Mouse (Mus musculus): ENCODE results near the gene Emc10. TPM values are rescaled to one million over a fixed set of nuclear protein-coding genes. Genes with fewer than 3 reads are reported as not detected.

Gene Emc10
- polyA plus RNA-seq, 2 experiments = 151 to 182 TPM

DNA sequence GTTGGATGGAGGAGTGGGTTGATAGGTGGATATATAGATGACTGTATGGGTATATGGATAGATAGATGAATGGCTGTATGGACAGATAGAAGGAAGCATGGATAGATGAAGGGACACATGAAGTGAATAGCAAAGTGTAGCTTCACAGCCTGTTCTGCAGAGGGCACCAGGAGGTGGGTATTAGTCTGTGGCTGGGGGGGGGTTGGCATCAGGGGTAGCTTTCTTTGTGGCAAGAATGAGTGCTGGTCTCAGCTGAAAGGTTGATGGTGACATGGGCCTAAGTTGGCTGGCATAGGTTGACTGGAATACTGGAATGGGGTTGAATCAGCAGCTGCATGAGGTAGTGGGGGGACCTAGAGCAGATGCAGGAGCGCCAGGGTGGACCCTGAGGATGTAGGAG, 55.1 kb downstream of the Emc10 start:
- H3K4me1 ChIP-seq (ENCODE audit: control insufficient read depth, insufficient read depth, low read length) = peaks cover 5% of the 10 kb centered on the region; the same call in 1 of the 2 replicates
- H3K27ac ChIP-seq (replicated peaks; ENCODE audit: low read depth, low read length) = no peak overlapping the region
- no peak overlapping the region for H3K9ac ChIP-seq (ENCODE audit: low read depth, low read length, severe bottlenecking)
- no peak overlapping the region for H3K4me2 ChIP-seq (replicated peaks; ENCODE audit: low read depth, low read length, severe bottlenecking)
- no peaks in the 10 kb centered on the region for H3K9me3 ChIP-seq (ENCODE audit: control insufficient read depth, low read length)
- no peak for TF ChIP-seq POLR2A (IDR thresholded peaks at IDR 0.05; ENCODE audit: borderline replicate concordance, extremely low read depth, insufficient read depth, insufficient read length)
- H3K36me3 ChIP-seq (ENCODE audit: control insufficient read depth, insufficient read depth, low read length) = no peaks in the 10 kb centered on the region
- DNase-seq (ENCODE audit: low spot score) (no peak), ATAC-seq (ENCODE audit: low FRiP score, low read depth) (no peak)
- H3K27me3 ChIP-seq (ENCODE audit: control insufficient read depth, insufficient read depth, low read length) = peaks cover 60% of the 10 kb centered on the region
- peak overlapping the region; percentile 28; the same call in 1 of the 2 replicates for H3K4me3 ChIP-seq (replicated peaks; ENCODE audit: low read length)
- 0% methylated on average over 1 of the region's 1 CpGs for WGBS

DNA sequence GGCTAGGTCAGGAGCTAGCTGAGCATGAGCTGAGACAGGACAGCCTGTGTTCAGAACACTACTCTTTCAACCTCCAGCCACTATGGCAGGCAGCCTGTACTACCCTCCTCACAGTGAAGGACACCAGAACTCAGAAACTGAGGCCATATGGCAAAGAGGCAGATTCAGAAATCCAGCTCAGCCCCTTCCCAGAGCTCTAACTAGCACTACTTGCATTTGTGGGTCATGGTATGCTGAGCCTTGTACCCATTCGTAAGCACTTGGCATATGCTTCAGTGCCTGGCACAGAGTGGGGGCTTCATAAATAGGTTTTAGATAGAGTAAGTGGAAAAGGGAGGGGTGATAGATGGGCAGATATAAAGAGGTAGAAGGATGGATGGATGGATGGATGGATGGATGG, 55.9 kb downstream of the Emc10 start:
- Histone ChIP-seq H3K4me3 (replicated peaks; ENCODE audit: low read length) (no peak overlapping the region), H3K27ac (replicated peaks; ENCODE audit: low read depth, low read length) (no peak overlapping the region)
- no peak for ATAC-seq (ENCODE audit: low FRiP score, low read depth)

More for the DNA sequence above, 55.9 kb downstream of the Emc10 start:
- Histone ChIP-seq H3K4me2 (replicated peaks; ENCODE audit: low read depth, low read length, severe bottlenecking) (no peak overlapping the region), H3K36me3 (ENCODE audit: control insufficient read depth, insufficient read depth, low read length) (no peaks in the 10 kb centered on the region), H3K9ac (ENCODE audit: low read depth, low read length, severe bottlenecking) (no peak overlapping the region), H3K4me1 (ENCODE audit: control insufficient read depth, insufficient read depth, low read length) (peaks cover 5% of the 10 kb centered on the region; the same call in 1 of the 2 replicates), H3K9me3 (ENCODE audit: control insufficient read depth, low read length) (no peaks in the 10 kb centered on the region), H3K27me3 (ENCODE audit: control insufficient read depth, insufficient read depth, low read length) (peaks cover 53% of the 10 kb centered on the region)
- no peak for DNase-seq (ENCODE audit: low spot score)
- no peak for TF ChIP-seq POLR2A (IDR thresholded peaks at IDR 0.05; ENCODE audit: borderline replicate concordance, extremely low read depth, insufficient read depth, insufficient read length)
- 87% methylated on average over 1 of the region's 1 CpGs for WGBS

Small RNA genes within 50 kb of the gene (microRNA-seq; reads per million reads assigned to microRNA genes)
- gene Mir7052 (not detected), gene Mir7053 (not detected)

Other genes with a start within 250 kb of the Emc10 start
- gene 1700028J19Rik, start 249.8 kb downstream of the Emc10 start, polyA plus RNA-seq (2012; rRNA removed) = 1.3 and 1.4 TPM in 2 replicates
- 0.53 and 1.3 TPM in 2 replicates for gene 1700028J19Rik, start 249.8 kb downstream of the Emc10 start, polyA plus RNA-seq (2014; fragmentation: Nextera tagmentation; extraction: Ambion mirVana)
- gene 2410002F23Rik, start 249.8 kb downstream of the Emc10 start, polyA plus RNA-seq (2012; rRNA removed) = 315 and 368 TPM in 2 replicates
- 163 and 170 TPM in 2 replicates for gene 2410002F23Rik, start 249.8 kb downstream of the Emc10 start, polyA plus RNA-seq (2014; fragmentation: Nextera tagmentation; extraction: Ambion mirVana)
- 0.09 and 0.25 TPM in 2 replicates for gene Acp4, start 239.2 kb downstream of the Emc10 start, polyA plus RNA-seq (2012; rRNA removed)
- gene Acp4, start 239.2 kb downstream of the Emc10 start, polyA plus RNA-seq (2014; fragmentation: Nextera tagmentation; extraction: Ambion mirVana) = 0.11 and 0.25 TPM in 2 replicates
- gene Gm15517, start 235.1 kb downstream of the Emc10 start, polyA plus RNA-seq (2012; rRNA removed) = not detected in 2 replicates
- gene Gm15517, start 235.1 kb downstream of the Emc10 start, polyA plus RNA-seq (2014; fragmentation: Nextera tagmentation; extraction: Ambion mirVana) = not detected in 2 replicates
- gene Clec11a, start 189.6 kb downstream of the Emc10 start, polyA plus RNA-seq (2012; rRNA removed) = 21.2 and 22.8 TPM in 2 replicates
- gene Clec11a, start 189.6 kb downstream of the Emc10 start, polyA plus RNA-seq (2014; fragmentation: Nextera tagmentation; extraction: Ambion mirVana) = 12.4 and 15.5 TPM in 2 replicates
- 13.6 and 18.2 TPM in 2 replicates for gene Shank1, start 186.3 kb downstream of the Emc10 start, polyA plus RNA-seq (2012; rRNA removed)
- gene Shank1, start 186.3 kb downstream of the Emc10 start, polyA plus RNA-seq (2014; fragmentation: Nextera tagmentation; extraction: Ambion mirVana) = 4.0 and 4.3 TPM in 2 replicates
- gene Syt3, start 112.4 kb downstream of the Emc10 start, polyA plus RNA-seq (2012; rRNA removed) = 3.3 and 3.8 TPM in 2 replicates
- gene Syt3, start 112.4 kb downstream of the Emc10 start, polyA plus RNA-seq (2014; fragmentation: Nextera tagmentation; extraction: Ambion mirVana) = 2.2 and 4.6 TPM in 2 replicates
- 2.1 and 2.7 TPM in 2 replicates for gene 1700008O03Rik, start 110.7 kb downstream of the Emc10 start, polyA plus RNA-seq (2012; rRNA removed)
- 0.67 and 0.73 TPM in 2 replicates for gene 1700008O03Rik, start 110.7 kb downstream of the Emc10 start, polyA plus RNA-seq (2014; fragmentation: Nextera tagmentation; extraction: Ambion mirVana)
- gene Lrrc4b, start 67.5 kb downstream of the Emc10 start, polyA plus RNA-seq (2012; rRNA removed) = 15.3 and 23.0 TPM in 2 replicates
- 1.6 and 1.8 TPM in 2 replicates for gene Lrrc4b, start 67.5 kb downstream of the Emc10 start, polyA plus RNA-seq (2014; fragmentation: Nextera tagmentation; extraction: Ambion mirVana)
- gene Aspdh, start 31.1 kb downstream of the Emc10 start, polyA plus RNA-seq (2012; rRNA removed) = 1.8 and 3.1 TPM in 2 replicates
- gene Aspdh, start 31.1 kb downstream of the Emc10 start, polyA plus RNA-seq (2014; fragmentation: Nextera tagmentation; extraction: Ambion mirVana) = 0.37 and 0.58 TPM in 2 replicates
- gene Josd2, start 28.5 kb downstream of the Emc10 start, polyA plus RNA-seq (2012; rRNA removed) = 167 and 215 TPM in 2 replicates
- gene Josd2, start 28.5 kb downstream of the Emc10 start, polyA plus RNA-seq (2014; fragmentation: Nextera tagmentation; extraction: Ambion mirVana) = 78.9 and 81.5 TPM in 2 replicates
- 19.8 and 21.5 TPM in 2 replicates for gene Fam71e1, start 52 bp upstream of the Emc10 start, polyA plus RNA-seq (2012; rRNA removed)
- 12.2 and 13.6 TPM in 2 replicates for gene Fam71e1, start 52 bp upstream of the Emc10 start, polyA plus RNA-seq (2014; fragmentation: Nextera tagmentation; extraction: Ambion mirVana)
- 0.03 TPM in 2 replicates for gene Mybpc2, start 28.1 kb upstream of the Emc10 start, polyA plus RNA-seq (2012; rRNA removed)
- gene Mybpc2, start 28.1 kb upstream of the Emc10 start, polyA plus RNA-seq (2014; fragmentation: Nextera tagmentation; extraction: Ambion mirVana) = 0.06 and 0.15 TPM in 2 replicates
- gene Spib, start 35.5 kb upstream of the Emc10 start, polyA plus RNA-seq (2012; rRNA removed) = 1.1 and 1.5 TPM in 2 replicates
- 0.43 and 0.59 TPM in 2 replicates for gene Spib, start 35.5 kb upstream of the Emc10 start, polyA plus RNA-seq (2014; fragmentation: Nextera tagmentation; extraction: Ambion mirVana)
- gene Pold1, start 52.3 kb upstream of the Emc10 start, polyA plus RNA-seq (2012; rRNA removed) = 102 and 133 TPM in 2 replicates
- gene Pold1, start 52.3 kb upstream of the Emc10 start, polyA plus RNA-seq (2014; fragmentation: Nextera tagmentation; extraction: Ambion mirVana) = 62.1 and 63.1 TPM in 2 replicates
- 88.9 and 117 TPM in 2 replicates for gene Nr1h2, start 57.4 kb upstream of the Emc10 start, polyA plus RNA-seq (2012; rRNA removed)
- gene Nr1h2, start 57.4 kb upstream of the Emc10 start, polyA plus RNA-seq (2014; fragmentation: Nextera tagmentation; extraction: Ambion mirVana) = 63.8 and 75.9 TPM in 2 replicates
- gene Napsa, start 75.9 kb upstream of the Emc10 start, polyA plus RNA-seq (2012; rRNA removed) = 1.4 and 1.5 TPM in 2 replicates
- 2.2 and 2.3 TPM in 2 replicates for gene Napsa, start 75.9 kb upstream of the Emc10 start, polyA plus RNA-seq (2014; fragmentation: Nextera tagmentation; extraction: Ambion mirVana)
- 2.7 and 3.8 TPM in 2 replicates for gene Kcnc3, start 94.1 kb upstream of the Emc10 start, polyA plus RNA-seq (2012; rRNA removed)
- 0.23 and 0.29 TPM in 2 replicates for gene Kcnc3, start 94.1 kb upstream of the Emc10 start, polyA plus RNA-seq (2014; fragmentation: Nextera tagmentation; extraction: Ambion mirVana)
- 1.7 and 2.5 TPM in 2 replicates for gene Myh14, start 174.3 kb upstream of the Emc10 start, polyA plus RNA-seq (2012; rRNA removed)
- 3.7 and 4.8 TPM in 2 replicates for gene Myh14, start 174.3 kb upstream of the Emc10 start, polyA plus RNA-seq (2014; fragmentation: Nextera tagmentation; extraction: Ambion mirVana)
- not detected in 2 replicates for gene Izumo2, start 212.2 kb upstream of the Emc10 start, polyA plus RNA-seq (2012; rRNA removed)
- not detected in 2 replicates for gene Izumo2, start 212.2 kb upstream of the Emc10 start, polyA plus RNA-seq (2014; fragmentation: Nextera tagmentation; extraction: Ambion mirVana)